Mouse (Mus musculus) limb, embryonic 11.5 days (tissue): Measurements from ENCODE around the gene Ttc13. TPM values are rescaled to one million over a fixed set of nuclear protein-coding genes. Genes with fewer than 3 reads are reported as not detected.

Experiments used
- ATAC-seq: fragments of 200-750 bp; cut with Nextera tagmentation; 2 replicates; pipeline ENCODE4 v1.8.0; 2017; ENCODE audit warnings: low read depth; ENCODE audit not compliant: insufficient number of reproducible peaks, low FRiP score, low TSS enrichment
- DNase-seq: peaks from one replicate; pipeline ENCODE4 v3.0.0-alpha.2; 2015; ENCODE audit warnings: low spot score
- H3K27ac ChIP-seq: fragments of 300-500 bp; sonication (generic); replicated peaks from 2 replicates; pipeline ENCODE4 v1.5.1; 2014; ENCODE audit warnings: low read depth, mild to moderate bottlenecking, low read length
- H3K27me3 ChIP-seq: fragments of 300-500 bp; sonication (generic); 2 replicates; pipeline ENCODE4 v1.6.1; 2014; ENCODE audit warnings: mild to moderate bottlenecking, low read length, mixed read lengths; ENCODE audit not compliant: control insufficient read depth, insufficient read depth
- H3K36me3 ChIP-seq: fragments of 300-500 bp; sonication (generic); 2 replicates; pipeline ENCODE4 v1.6.1; 2014; ENCODE audit warnings: mild to moderate bottlenecking, low read length, moderate library complexity, mixed read lengths; ENCODE audit not compliant: control insufficient read depth, insufficient read depth
- H3K4me1 ChIP-seq: fragments of 300-500 bp; sonication (generic); 2 replicates; pipeline ENCODE4 v1.6.1; 2014; ENCODE audit warnings: low read length, mixed read lengths; ENCODE audit not compliant: control insufficient read depth, insufficient read depth
- H3K4me2 ChIP-seq: fragments of 300-500 bp; sonication (generic); 2 replicates; pipeline ENCODE4 v1.6.1; 2014; ENCODE audit warnings: low read depth, mild to moderate bottlenecking, moderate library complexity; ENCODE audit not compliant: severe bottlenecking
- H3K4me3 ChIP-seq: fragments of 300-500 bp; sonication (generic); 2 replicates; pipeline ENCODE4 v1.5.1; 2014; ENCODE audit warnings: low read depth, low read length
- H3K9ac ChIP-seq: fragments of 300-500 bp; sonication (generic); 2 replicates; pipeline ENCODE4 v1.6.1; 2014; ENCODE audit warnings: mild to moderate bottlenecking, low read length
- H3K9me3 ChIP-seq: fragments of 300-500 bp; sonication (generic); 2 replicates; pipeline ENCODE4 v1.6.1; 2016; ENCODE audit warnings: low read length; ENCODE audit not compliant: control insufficient read depth
- WGBS: fragments of 180-500 bp; shearing (Covaris S2); extraction: QIAGEN DNeasy Blood & Tissue Kit; methylation state at CpG from one replicate; pipeline ENCODE4 v1.1.7; 2014; 5-methylcytosine and 5-hydroxymethylcytosine counted together
- polyA plus RNA-seq: library from polyadenylated mRNA; unstranded; fragments of >200 nt; fragmentation: Nextera tagmentation; extraction: Ambion mirVana; gene quantifications from 2 replicates; pipeline ENCODE4 v1.2.1, GENCODE M21; 2014

Gene Ttc13
- polyA plus RNA-seq, 1 experiment from 2014 or later = 49.5 TPM

- DNase-seq = peak; percentile 35
- Histone ChIP-seq H3K4me2 (no peak overlapping the region), H3K4me1 (peaks cover 6% of the 10 kb centered on the region), H3K4me3 (no peak overlapping the region), H3K36me3 (no peaks in the 10 kb centered on the region), H3K27ac (peak overlapping the region; percentile 57; the same call in 1 of the 2 replicates), H3K27me3 (no peaks in the 10 kb centered on the region), H3K9me3 (0 out of 2 replicates have a peak, but pooled peaks cover 2% of the 10 kb centered on the region), H3K9ac (0 out of 2 replicates have a peak overlapping the region, but pooled peaks have one; percentile 3)
- no peak for ATAC-seq
- WGBS = 63% methylated on average over 18 of the region's 18 CpGs
Observed at GRCm38 (mm10) chr8:124643540-124644339, 78.0 kb downstream of the Ttc13 start.

GRCm38 (mm10) chr8:124641599-124641998 is 80.2 kb downstream of the Ttc13 start:
- Histone ChIP-seq H3K4me2 (no peak overlapping the region), H3K36me3 (0 out of 2 replicates have a peak, but pooled peaks cover 2% of the 10 kb centered on the region), H3K9me3 (0 out of 2 replicates have a peak, but pooled peaks cover 2% of the 10 kb centered on the region), H3K27ac (no peak overlapping the region), H3K4me3 (no peak overlapping the region), H3K27me3 (no peaks in the 10 kb centered on the region), H3K4me1 (peaks cover 6% of the 10 kb centered on the region), H3K9ac (no peak overlapping the region)
- DNase-seq (no peak), ATAC-seq (no peak)
- 92% methylated on average over 8 of the region's 8 CpGs for WGBS

- WGBS = 87% methylated on average over 8 of the region's 8 CpGs
- H3K4me3 ChIP-seq = no peak overlapping the region
- 0 out of 2 replicates have a peak, but pooled peaks cover 2% of the 10 kb centered on the region for H3K36me3 ChIP-seq
- H3K27ac ChIP-seq = no peak overlapping the region
- DNase-seq (no peak), ATAC-seq (no peak)
- H3K9ac ChIP-seq = no peak overlapping the region
- H3K4me2 ChIP-seq = no peak overlapping the region
- no peaks in the 10 kb centered on the region for H3K9me3 ChIP-seq
- no peaks in the 10 kb centered on the region for H3K27me3 ChIP-seq
- H3K4me1 ChIP-seq = no peaks in the 10 kb centered on the region
Observed at GRCm38 (mm10) chr8:124635247-124635502, 86.6 kb downstream of the Ttc13 start.

- Histone ChIP-seq H3K36me3 (0 out of 2 replicates have a peak, but pooled peaks cover 2% of the 10 kb centered on the region), H3K9me3 (no peaks in the 10 kb centered on the region), H3K27me3 (no peaks in the 10 kb centered on the region), H3K4me1 (no peaks in the 10 kb centered on the region), H3K4me2 (no peak overlapping the region), H3K27ac (no peak overlapping the region), H3K9ac (no peak overlapping the region), H3K4me3 (no peak overlapping the region)
- DNase-seq = no peak
- 89% methylated on average over 13 of the region's 13 CpGs for WGBS
- ATAC-seq = no peak
Observed at GRCm38 (mm10) chr8:124634411-124635246, 87.2 kb downstream of the Ttc13 start.

- 0 out of 2 replicates have a peak, but pooled peaks cover 2% of the 10 kb centered on the region for H3K36me3 ChIP-seq
- no peak overlapping the region for H3K4me3 ChIP-seq
- no peak overlapping the region for H3K27ac ChIP-seq
- H3K4me2 ChIP-seq = no peak overlapping the region
- no peaks in the 10 kb centered on the region for H3K9me3 ChIP-seq
- DNase-seq (no peak), ATAC-seq (no peak)
- no peaks in the 10 kb centered on the region for H3K4me1 ChIP-seq
- H3K27me3 ChIP-seq = no peaks in the 10 kb centered on the region
- H3K9ac ChIP-seq = no peak overlapping the region
- 89% methylated on average over 14 of the region's 14 CpGs for WGBS
Observed at GRCm38 (mm10) chr8:124633001-124633703, 88.6 kb downstream of the Ttc13 start.

- Histone ChIP-seq H3K9me3 (no peaks in the 10 kb centered on the region), H3K9ac (no peak overlapping the region), H3K27ac (no peak overlapping the region), H3K4me2 (no peak overlapping the region), H3K4me1 (no peaks in the 10 kb centered on the region), H3K4me3 (no peak overlapping the region), H3K27me3 (no peaks in the 10 kb centered on the region), H3K36me3 (0 out of 2 replicates have a peak, but pooled peaks cover 2% of the 10 kb centered on the region)
- 55% methylated on average over 7 of the region's 7 CpGs for WGBS
- DNase-seq (no peak), ATAC-seq (no peak)
Observed at GRCm38 (mm10) chr8:124631966-124632365, 89.8 kb downstream of the Ttc13 start.

GRCm38 (mm10) chr8:124630891-124631290 is 90.9 kb downstream of the Ttc13 start:
- no peaks in the 10 kb centered on the region for H3K4me1 ChIP-seq
- H3K27me3 ChIP-seq = no peaks in the 10 kb centered on the region
- no peaks in the 10 kb centered on the region for H3K9me3 ChIP-seq
- H3K27ac ChIP-seq = no peak overlapping the region
- WGBS = 90% methylated on average over 4 of the region's 4 CpGs
- no peak for DNase-seq
- H3K4me2 ChIP-seq = no peak overlapping the region
- no peak overlapping the region for H3K4me3 ChIP-seq
- no peaks in the 10 kb centered on the region for H3K36me3 ChIP-seq
- no peak overlapping the region for H3K9ac ChIP-seq
- no peak for ATAC-seq

GRCm38 (mm10) chr8:124630489-124630888 is 91.3 kb downstream of the Ttc13 start:
- ATAC-seq (no peak), DNase-seq (no peak)
- H3K9me3 ChIP-seq = no peaks in the 10 kb centered on the region
- no peak overlapping the region for H3K4me3 ChIP-seq
- H3K4me2 ChIP-seq = no peak overlapping the region
- H3K27ac ChIP-seq = no peak overlapping the region
- no peak overlapping the region for H3K9ac ChIP-seq
- H3K4me1 ChIP-seq = no peaks in the 10 kb centered on the region
- WGBS = 80% methylated on average over 6 of the region's 6 CpGs
- no peaks in the 10 kb centered on the region for H3K27me3 ChIP-seq
- no peaks in the 10 kb centered on the region for H3K36me3 ChIP-seq
